Mouse (Mus musculus) ES-E14 (cell line): ENCODE measurements around the gene Spindoc.

Experiments
- CHD2 ChIP-seq: IDR thresholded peaks from 2 replicates; pipeline ENCODE4 v1.6.1; 2014; ENCODE audit warnings: mild to moderate bottlenecking, low read depth, low read length, inconsistent platforms
- ZC3H11A ChIP-seq: IDR thresholded peaks from 2 replicates; pipeline ENCODE4 v1.6.1; 2012; ENCODE audit warnings: low read depth, mild to moderate bottlenecking, inconsistent platforms, low read length, borderline replicate concordance
- ZNF384 ChIP-seq: IDR thresholded peaks from 2 replicates; pipeline ENCODE4 v1.6.1; 2012; ENCODE audit warnings: low read depth, low read length, inconsistent platforms

- no peak for TF ChIP-seq CHD2
- no peak for TF ChIP-seq ZC3H11A
- no peak for TF ChIP-seq ZNF384
These were observed 42.0 kb upstream of the Spindoc start for GRCm38 (mm10) chr19:7424590-7425397.
